Mouse (Mus musculus) heart, adult 2 months (tissue): ENCODE results near the gene Rp9.

Experiments
- CTCF ChIP-seq: fragments of 200-600 bp; IDR thresholded peaks from 2 replicates; pipeline ENCODE4 v1.8.1; 2022; ENCODE audit warnings: antibody characterized with exemption, mild to moderate bottlenecking, moderate library complexity
- EP300 ChIP-seq: fragments of 200-500 bp; IDR thresholded peaks from 2 replicates; pipeline ENCODE4 v1.6.1; 2011; ENCODE audit warnings: low read depth, low read length, control low read depth; ENCODE audit not compliant: insufficient read depth

DNA sequence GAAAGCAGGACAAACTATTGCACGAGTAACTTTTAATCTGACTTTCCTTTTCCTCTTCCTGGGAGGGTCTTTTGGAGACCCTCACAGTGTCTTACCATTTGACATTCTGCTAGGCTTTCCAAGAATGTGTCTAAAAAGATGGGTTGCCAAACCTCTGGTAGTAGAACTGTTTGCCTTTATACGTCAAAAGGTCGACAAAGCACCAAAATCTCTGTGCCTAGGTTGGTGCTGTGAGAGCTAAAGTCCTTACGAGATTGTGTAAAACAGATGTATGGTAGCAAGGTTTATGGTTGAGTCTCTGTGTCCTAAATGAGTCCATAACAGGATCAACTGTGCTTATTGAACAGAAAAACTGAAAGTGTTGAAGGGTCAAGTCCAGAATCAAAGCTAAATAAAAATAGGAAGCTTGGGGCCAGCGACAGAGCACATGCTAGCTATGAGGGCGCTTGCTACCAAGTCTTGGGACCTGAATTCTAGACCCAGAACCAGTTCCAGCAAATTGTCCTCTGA is 79.8 kb downstream of the Rp9 start:
- TF ChIP-seq CTCF = no peak
- TF ChIP-seq EP300 = no peak
